Mouse (Mus musculus) heart, embryonic 11.5 days (tissue): ENCODE measurements around the gene Adam4. TPM values are rescaled to one million over a fixed set of nuclear protein-coding genes. Genes with fewer than 3 reads are reported as not detected.
"Not testable (repeated sequence)": the region's sequence is repeated elsewhere in the genome, so short reads cannot be mapped to it uniquely, and the experiment has no call there.

Source experiments
- ATAC-seq: fragments of 200-750 bp; cut with Nextera tagmentation; replicated peaks from 2 replicates; pipeline ENCODE4 v1.8.0; 2017; ENCODE audit warnings: moderate library complexity; ENCODE audit not compliant: insufficient number of reproducible peaks, low FRiP score, low TSS enrichment
- H3K27ac ChIP-seq: fragments of 300-500 bp; sonication (generic); 2 replicates; pipeline ENCODE4 v1.5.1; 2014; ENCODE audit warnings: mild to moderate bottlenecking, low read depth, low read length
- H3K27me3 ChIP-seq: fragments of 300-500 bp; sonication (generic); 2 replicates; pipeline ENCODE4 v1.6.1; 2014; ENCODE audit warnings: mild to moderate bottlenecking, low read length, mixed read lengths; ENCODE audit not compliant: control insufficient read depth, insufficient read depth
- H3K36me3 ChIP-seq: fragments of 300-500 bp; sonication (generic); 2 replicates; pipeline ENCODE4 v1.6.1; 2014; ENCODE audit warnings: mild to moderate bottlenecking, low read length, moderate library complexity, mixed read lengths; ENCODE audit not compliant: control insufficient read depth, insufficient read depth
- H3K4me1 ChIP-seq: fragments of 300-500 bp; sonication (generic); 2 replicates; pipeline ENCODE4 v1.6.1; 2014; ENCODE audit warnings: low read length; ENCODE audit not compliant: control insufficient read depth, insufficient read depth
- H3K4me2 ChIP-seq: fragments of 300-500 bp; sonication (generic); 2 replicates; pipeline ENCODE4 v1.6.1; 2014; ENCODE audit warnings: mild to moderate bottlenecking, moderate library complexity
- H3K4me3 ChIP-seq: fragments of 300-500 bp; sonication (generic); 2 replicates; pipeline ENCODE4 v1.5.1; 2014; ENCODE audit warnings: low read depth, low read length
- H3K9ac ChIP-seq: fragments of 300-500 bp; sonication (generic); 2 replicates; pipeline ENCODE4 v1.6.1; 2014; ENCODE audit warnings: mild to moderate bottlenecking, low read depth, low read length, moderate library complexity
- H3K9me3 ChIP-seq: fragments of 300-500 bp; sonication (generic); replicated peaks from 2 replicates; pipeline ENCODE4 v1.6.1; 2016; ENCODE audit warnings: low read length; ENCODE audit not compliant: control insufficient read depth
- WGBS: fragments of 180-500 bp; shearing (Covaris S2); extraction: QIAGEN DNeasy Blood & Tissue Kit; methylation state at CpG from one replicate; pipeline ENCODE4 v1.1.7; 2014; ENCODE audit not compliant: insufficient replicate concordance; 5-methylcytosine and 5-hydroxymethylcytosine counted together
- polyA plus RNA-seq: library from polyadenylated mRNA; unstranded; fragments of >200 nt; fragmentation: Nextera tagmentation; extraction: Ambion mirVana; gene quantifications from 2 replicates; pipeline ENCODE4 v1.2.1, GENCODE M21; 2014

The Adam4 gene
- polyA plus RNA-seq: 0.66 and 0.96 TPM in 2 replicates

- 82% methylated on average over 1 of the region's 1 CpGs for WGBS
- Histone ChIP-seq H3K4me1 (no peaks in the 10 kb centered on the region), H3K4me3 (no peak within 1 kb of the TSS), H3K27me3 (no peaks in the 10 kb centered on the region), H3K9me3 (no peaks in the 10 kb centered on the region), H3K4me2 (no peak within 1 kb of the TSS), H3K36me3 (peaks cover 4% of the 10 kb centered on the region; the same call in 1 of the 2 replicates), H3K9ac (no peak within 1 kb of the TSS), H3K27ac (no peak within 1 kb of the TSS)
- ATAC-seq: no peak
These were observed at the start of gene Adam4 for GRCm38 (mm10) chr12:81421846-81422245. Gene Adam4, minus strand, starts transcription at chr12:81421946.

DNA sequence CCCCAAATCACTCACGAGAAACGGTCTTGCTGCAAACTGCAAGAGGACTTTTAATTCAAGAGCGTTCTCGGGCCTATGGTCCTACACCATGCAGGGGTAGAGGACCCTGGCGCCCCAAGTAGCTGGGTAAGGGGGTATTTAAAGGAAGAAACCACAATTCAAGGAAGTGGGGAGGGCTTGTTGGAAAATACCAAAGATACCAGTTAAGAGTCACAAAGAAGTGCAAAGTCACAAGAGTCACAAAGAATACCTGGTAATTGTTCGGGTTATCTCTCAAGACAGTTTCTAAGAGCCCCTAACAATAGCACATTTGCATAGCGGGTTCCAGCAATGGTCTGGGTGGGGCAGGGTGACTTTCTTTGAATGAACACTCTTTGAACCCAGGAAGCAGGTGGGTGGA, 37.3 kb upstream of the Adam4 start:
- WGBS: 91% methylated on average over 7 of the region's 7 CpGs
- not testable (repeated sequence) for H3K4me3 ChIP-seq, H3K9ac ChIP-seq, ATAC-seq, H3K27me3 ChIP-seq, H3K4me1 ChIP-seq, H3K9me3 ChIP-seq, H3K4me2 ChIP-seq, H3K27ac ChIP-seq, H3K36me3 ChIP-seq

- not testable (repeated sequence) for H3K27me3 ChIP-seq, H3K36me3 ChIP-seq, ATAC-seq, H3K9ac ChIP-seq, H3K4me2 ChIP-seq, H3K4me3 ChIP-seq, H3K27ac ChIP-seq, H3K9me3 ChIP-seq, H3K4me1 ChIP-seq
- WGBS: 93% methylated on average over 9 of the region's 9 CpGs
These were observed 17.2 kb upstream of the Adam4 start for GRCm38 (mm10) chr12:81438985-81439384.

GRCm38 (mm10) chr12:81434778-81435177, 13.0 kb upstream of the Adam4 start:
- 86% methylated on average over 2 of the region's 2 CpGs for WGBS

GRCm38 (mm10) chr12:81413211-81413610, 8.5 kb downstream of the Adam4 start:
- no peak for ATAC-seq
- no peaks in the 10 kb centered on the region for H3K4me1 ChIP-seq
- H3K4me2 ChIP-seq: no peak overlapping the region
- H3K27me3 ChIP-seq: no peaks in the 10 kb centered on the region
- H3K27ac ChIP-seq: no peak overlapping the region
- H3K9ac ChIP-seq: no peak overlapping the region
- 67% methylated on average over 3 of the region's 3 CpGs for WGBS
- H3K36me3 ChIP-seq: no peaks in the 10 kb centered on the region
- H3K9me3 ChIP-seq: no peaks in the 10 kb centered on the region
- no peak overlapping the region for H3K4me3 ChIP-seq

More at GRCm38 (mm10) chr12:81434778-81435177, 13.0 kb upstream of the Adam4 start:
- not testable (repeated sequence) for H3K9me3 ChIP-seq, H3K4me1 ChIP-seq, H3K27ac ChIP-seq, H3K4me3 ChIP-seq, H3K4me2 ChIP-seq, H3K27me3 ChIP-seq, H3K36me3 ChIP-seq, H3K9ac ChIP-seq, ATAC-seq

DNA sequence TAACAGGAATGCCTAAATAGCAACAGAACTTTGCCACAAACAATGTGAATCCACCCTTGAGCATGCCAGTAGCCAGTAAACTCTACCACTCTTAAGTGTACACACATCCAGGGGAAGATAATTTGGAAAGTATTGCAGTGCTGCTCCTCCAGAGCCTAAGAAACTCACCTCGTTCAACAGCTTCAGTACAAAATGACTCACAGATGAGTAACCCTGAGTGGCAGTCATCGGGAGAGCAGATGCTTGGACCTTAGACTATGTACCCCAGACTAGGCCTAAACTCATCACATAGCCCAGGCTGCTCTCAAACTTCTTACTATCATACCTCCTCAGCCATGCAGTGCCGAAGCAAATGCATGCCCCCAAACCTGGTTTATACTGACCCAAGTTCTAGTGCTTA, 12.8 kb downstream of the Adam4 start:
- Histone ChIP-seq H3K27ac (no peak overlapping the region), H3K9me3 (no peaks in the 10 kb centered on the region), H3K4me3 (no peak overlapping the region), H3K36me3 (no peaks in the 10 kb centered on the region), H3K4me1 (no peaks in the 10 kb centered on the region), H3K9ac (no peak overlapping the region), H3K4me2 (no peak overlapping the region), H3K27me3 (no peaks in the 10 kb centered on the region)
- ATAC-seq: no peak
- 82% methylated on average over 3 of the region's 3 CpGs for WGBS

DNA sequence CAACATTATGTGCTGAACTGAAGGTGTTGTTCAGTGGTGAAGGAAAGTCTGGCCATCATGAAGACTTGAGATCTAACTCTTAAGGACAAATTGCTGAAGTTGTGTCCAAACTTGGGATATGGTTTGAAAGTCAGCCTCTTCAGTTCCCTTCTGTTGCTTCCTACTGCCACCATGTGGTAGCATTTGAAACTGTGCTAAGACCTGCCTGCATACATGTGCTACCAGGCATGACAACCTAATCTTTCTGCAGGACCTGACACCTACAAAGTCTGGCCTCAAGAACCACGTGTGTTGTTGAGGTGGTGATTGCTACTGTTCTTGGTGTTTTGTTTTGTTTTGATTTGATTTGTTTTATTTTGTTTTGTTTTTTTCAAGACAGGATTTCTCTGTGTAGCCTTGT, 19.6 kb downstream of the Adam4 start:
- no peaks in the 10 kb centered on the region for H3K4me1 ChIP-seq
- no peaks in the 10 kb centered on the region for H3K9me3 ChIP-seq
- H3K9ac ChIP-seq: no peak overlapping the region
- WGBS: 32% methylated on average over 1 of the region's 1 CpGs
- no peak for ATAC-seq
- no peaks in the 10 kb centered on the region for H3K36me3 ChIP-seq
- no peak overlapping the region for H3K27ac ChIP-seq
- no peak overlapping the region for H3K4me2 ChIP-seq
- H3K4me3 ChIP-seq: no peak overlapping the region
- no peaks in the 10 kb centered on the region for H3K27me3 ChIP-seq

DNA sequence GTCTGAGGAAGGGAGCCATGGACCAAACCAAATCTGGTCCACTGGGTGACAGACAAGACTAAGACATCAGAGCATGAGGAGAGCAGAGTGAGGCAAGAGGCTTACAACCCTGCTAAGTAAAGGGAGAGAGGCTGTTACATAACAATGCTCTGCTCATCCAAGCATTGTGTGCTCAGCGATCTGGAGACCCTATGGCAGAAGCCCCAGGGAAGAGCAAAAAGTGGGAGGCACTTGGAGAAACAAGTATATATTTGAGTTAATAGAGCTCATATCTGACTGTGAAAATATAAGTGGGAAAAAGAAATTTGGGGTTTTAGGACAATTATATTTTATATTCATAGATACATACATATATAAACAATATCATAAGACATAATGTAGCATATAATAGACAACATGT, 42.4 kb downstream of the Adam4 start, which contains the start of gene Gm4787:
TSS of gene Gm4787 (minus strand) at position 101 of the 400 bp plus-strand sequence.
- WGBS: 76% methylated on average over 1 of the region's 1 CpGs
- H3K4me3 ChIP-seq, H3K27me3 ChIP-seq, ATAC-seq, H3K4me1 ChIP-seq, H3K27ac ChIP-seq, H3K9me3 ChIP-seq, H3K36me3 ChIP-seq, H3K4me2 ChIP-seq, H3K9ac ChIP-seq: not testable (repeated sequence)
